Mouse (Mus musculus) liver, adult (tissue): ENCODE results near the gene Runx2.

Experiments used
- GATA4 ChIP-seq: IDR thresholded peaks from 2 replicates; pipeline ENCODE4 v1.6.1; 2014; ENCODE audit warnings: mild to moderate bottlenecking, low read length; ENCODE audit not compliant: insufficient replicate concordance

Runx2 gene

GRCm38 (mm10) chr17:44449915-44450471 is 364.6 kb downstream of the Runx2 start:
- no peak for TF ChIP-seq GATA4
